Mouse (Mus musculus) midbrain, embryonic 14.5 days (tissue): Measurements from ENCODE around the gene Slc47a2. TPM values are rescaled to one million over a fixed set of nuclear protein-coding genes. Genes with fewer than 3 reads are reported as not detected.
A peak's percentile ranks its signal among the peaks of the same experiment; 100 is the strongest.

Source experiments
- ATAC-seq: fragments of 200-750 bp; cut with Nextera tagmentation; 2 replicates; pipeline ENCODE4 v1.8.0; 2017; ENCODE audit warnings: moderate number of reproducible peaks, moderate library complexity; ENCODE audit not compliant: low FRiP score, low TSS enrichment
- DNase-seq: peaks from one replicate; pipeline ENCODE4 v3.0.0-alpha.2; 2015
- H3K27ac ChIP-seq: fragments of 300-500 bp; sonication (generic); replicated peaks from 2 replicates; pipeline ENCODE4 v1.5.1; 2014; ENCODE audit warnings: mild to moderate bottlenecking, low read depth, low read length, moderate library complexity
- H3K27me3 ChIP-seq: fragments of 300-500 bp; sonication (generic); 2 replicates; pipeline ENCODE4 v1.6.1; 2014; ENCODE audit warnings: low read length, control low read depth, mixed read lengths; ENCODE audit not compliant: control insufficient read depth, insufficient read depth
- H3K36me3 ChIP-seq: fragments of 300-500 bp; sonication (generic); 2 replicates; pipeline ENCODE4 v1.6.1; 2014; ENCODE audit warnings: low read length, control low read depth; ENCODE audit not compliant: control insufficient read depth, insufficient read depth
- H3K4me1 ChIP-seq: fragments of 300-500 bp; sonication (generic); 2 replicates; pipeline ENCODE4 v1.6.1; 2014; ENCODE audit warnings: mild to moderate bottlenecking, antibody characterized with exemption, low read length, control low read depth; ENCODE audit not compliant: control insufficient read depth, insufficient read depth
- H3K4me2 ChIP-seq: fragments of 300-500 bp; sonication (generic); 2 replicates; pipeline ENCODE4 v1.6.1; 2014; ENCODE audit warnings: mild to moderate bottlenecking, low read length, moderate library complexity
- H3K4me3 ChIP-seq: fragments of 300-500 bp; sonication (generic); replicated peaks from 2 replicates; pipeline ENCODE4 v1.5.1; 2014; ENCODE audit warnings: low read depth, low read length
- H3K9ac ChIP-seq: fragments of 300-500 bp; sonication (generic); replicated peaks from 2 replicates; pipeline ENCODE4 v1.6.1; 2014; ENCODE audit warnings: mild to moderate bottlenecking, low read length, moderate library complexity
- H3K9me3 ChIP-seq: fragments of 300-500 bp; sonication (generic); 2 replicates; pipeline ENCODE4 v1.6.1; 2016; ENCODE audit warnings: low read length, control low read depth, mixed read lengths; ENCODE audit not compliant: control insufficient read depth
- WGBS: fragments of 180-500 bp; shearing (Covaris S2); extraction: QIAGEN DNeasy Blood & Tissue Kit; methylation state at CpG from one replicate; pipeline ENCODE4 v1.1.7; 2014; 5-methylcytosine and 5-hydroxymethylcytosine counted together
- polyA plus RNA-seq: library from polyadenylated mRNA; unstranded; fragments of >200 nt; fragmentation: Nextera tagmentation; extraction: Ambion mirVana; gene quantifications from 2 replicates; pipeline ENCODE4 v1.2.1, GENCODE M21; 2014

Slc47a2 gene
- polyA plus RNA-seq, 1 experiment from 2014 or later = not detected

DNA sequence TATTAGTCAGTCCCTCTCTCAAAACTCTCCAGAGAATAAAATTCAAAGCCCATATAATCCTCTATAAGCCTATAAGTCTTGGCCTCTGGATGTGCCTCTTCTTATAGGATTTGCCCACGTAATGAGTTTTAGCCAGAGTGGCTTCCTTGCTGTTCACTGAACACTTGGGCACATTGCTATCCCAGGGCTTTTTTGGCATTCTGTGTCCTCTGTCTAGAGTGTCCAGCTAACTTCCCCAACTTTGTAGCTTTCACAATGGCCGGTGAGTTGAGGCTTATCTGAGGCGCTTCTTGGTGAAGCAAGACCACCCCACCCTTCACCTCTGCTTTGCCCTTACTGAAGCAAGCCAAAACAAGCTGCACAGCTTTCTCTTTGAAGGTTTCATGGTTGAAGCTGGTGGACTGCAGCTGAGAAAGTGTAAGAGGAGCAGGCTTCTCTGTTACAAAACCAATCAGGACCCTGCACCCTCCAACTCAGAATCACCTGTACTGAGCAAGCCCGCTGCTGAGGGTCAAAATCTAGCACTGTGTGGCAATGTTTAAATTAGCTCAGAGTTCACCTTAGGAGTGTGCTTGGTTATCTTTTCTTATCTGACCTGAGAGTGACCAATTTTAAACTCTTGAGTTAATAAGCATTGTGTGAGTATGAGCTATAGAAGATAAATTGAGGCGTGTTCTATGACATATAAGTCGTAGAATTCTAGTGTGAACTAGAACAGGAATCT is 73.9 kb downstream of the Slc47a2 start:
- no peak overlapping the region for H3K4me2 ChIP-seq
- DNase-seq (no peak), ATAC-seq (no peak)
- no peaks in the 10 kb centered on the region for H3K27me3 ChIP-seq
- H3K36me3 ChIP-seq = no peaks in the 10 kb centered on the region
- H3K9me3 ChIP-seq = no peaks in the 10 kb centered on the region
- no peak overlapping the region for H3K4me3 ChIP-seq
- H3K27ac ChIP-seq = no peak overlapping the region
- no peak overlapping the region for H3K9ac ChIP-seq
- H3K4me1 ChIP-seq = peaks cover 8% of the 10 kb centered on the region
- 87% methylated on average over 6 of the region's 6 CpGs for WGBS

DNA sequence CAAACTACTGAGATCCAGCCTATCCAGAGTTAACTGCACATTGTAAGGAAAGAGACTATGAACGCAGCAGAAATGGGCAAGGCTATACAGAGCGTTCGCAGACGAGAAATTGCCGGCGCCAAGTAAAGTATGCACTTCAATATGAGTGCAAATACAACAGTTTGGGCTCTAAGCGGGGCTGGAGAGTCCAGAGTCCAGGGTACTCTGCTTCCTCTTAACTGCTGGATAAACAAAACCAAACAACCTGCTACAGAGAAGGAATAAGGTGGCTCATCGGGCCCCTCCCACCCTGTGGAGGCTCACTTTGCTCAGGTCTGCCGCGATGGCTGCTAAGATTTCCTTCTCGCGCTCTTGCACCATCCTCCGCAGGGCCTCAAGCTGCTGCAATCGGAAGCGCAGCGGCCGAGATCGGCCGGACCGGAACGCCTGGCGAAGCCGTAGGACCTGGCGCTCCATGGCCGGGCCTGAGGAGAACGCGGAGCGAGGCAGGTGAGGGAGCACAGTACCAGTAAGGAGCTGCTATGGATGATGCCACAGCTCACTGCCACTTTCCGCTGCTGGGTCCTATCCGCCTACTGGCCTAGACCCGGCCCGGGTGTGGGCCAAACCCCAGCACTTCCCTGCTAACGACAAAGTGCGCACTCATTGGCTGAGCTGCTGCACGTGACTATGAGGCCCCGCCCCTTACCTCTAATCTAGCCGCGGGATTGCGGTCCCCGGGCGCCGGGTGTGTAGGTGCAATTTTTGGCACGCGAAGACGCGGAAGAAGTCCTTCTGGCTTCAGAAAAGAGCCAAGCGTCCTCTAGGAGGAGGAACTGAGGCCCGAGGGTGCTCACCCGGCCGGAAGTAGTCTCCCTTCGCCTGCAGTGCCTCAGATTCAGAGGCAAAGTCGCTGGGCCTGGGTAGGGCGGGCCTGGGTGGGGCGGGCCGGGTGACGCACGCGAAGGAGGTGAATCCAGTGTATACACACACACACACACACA is 75.8 kb downstream of the Slc47a2 start, which contains the start of gene Aldh3a2:
Gene Aldh3a2, minus strand, starts transcription at position 914 of the 983 bp plus-strand sequence.
- no peaks in the 10 kb centered on the region for H3K27me3 ChIP-seq
- ATAC-seq (peak; percentile 99), DNase-seq (peak; percentile 96)
- H3K36me3 ChIP-seq = peaks cover 13% of the 10 kb centered on the region
- no peaks in the 10 kb centered on the region for H3K9me3 ChIP-seq
- H3K4me1 ChIP-seq = peaks cover 8% of the 10 kb centered on the region
- under 1% methylated on average over 58 of the region's 58 CpGs for WGBS
- H3K27ac ChIP-seq = peak within 1 kb of the TSS; percentile 93
- H3K4me3 ChIP-seq = peak within 1 kb of the TSS; percentile 66
- H3K4me2 ChIP-seq = peak within 1 kb of the TSS; percentile 74
- peak within 1 kb of the TSS; percentile 68 for H3K9ac ChIP-seq

- H3K36me3 ChIP-seq = peaks cover 32% of the 10 kb centered on the region
- H3K4me1 ChIP-seq = peaks cover 8% of the 10 kb centered on the region
- H3K9ac ChIP-seq = no peak overlapping the region
- no peak overlapping the region for H3K4me2 ChIP-seq
- ATAC-seq = no peak
- H3K27me3 ChIP-seq = no peaks in the 10 kb centered on the region
- no peak for DNase-seq
- no peak overlapping the region for H3K27ac ChIP-seq
- H3K4me3 ChIP-seq = no peak overlapping the region
- 92% methylated on average over 1 of the region's 1 CpGs for WGBS
- no peaks in the 10 kb centered on the region for H3K9me3 ChIP-seq
These were observed 78.8 kb downstream of the Slc47a2 start for GRCm38 (mm10) chr11:61263841-61264240.

GRCm38 (mm10) chr11:61262516-61262915 is 80.1 kb downstream of the Slc47a2 start:
- Histone ChIP-seq H3K4me3 (no peak overlapping the region), H3K36me3 (peaks cover 43% of the 10 kb centered on the region), H3K4me1 (peaks cover 8% of the 10 kb centered on the region), H3K27ac (no peak overlapping the region), H3K9ac (no peak overlapping the region), H3K4me2 (no peak overlapping the region), H3K9me3 (no peaks in the 10 kb centered on the region), H3K27me3 (no peaks in the 10 kb centered on the region)
- 89% methylated on average over 14 of the region's 14 CpGs for WGBS
- ATAC-seq (no peak), DNase-seq (no peak)

GRCm38 (mm10) chr11:61259106-61259505 is 83.6 kb downstream of the Slc47a2 start:
- WGBS = 90% methylated on average over 6 of the region's 6 CpGs
- H3K36me3 ChIP-seq = peaks cover 72% of the 10 kb centered on the region
- ATAC-seq = no peak

DNA sequence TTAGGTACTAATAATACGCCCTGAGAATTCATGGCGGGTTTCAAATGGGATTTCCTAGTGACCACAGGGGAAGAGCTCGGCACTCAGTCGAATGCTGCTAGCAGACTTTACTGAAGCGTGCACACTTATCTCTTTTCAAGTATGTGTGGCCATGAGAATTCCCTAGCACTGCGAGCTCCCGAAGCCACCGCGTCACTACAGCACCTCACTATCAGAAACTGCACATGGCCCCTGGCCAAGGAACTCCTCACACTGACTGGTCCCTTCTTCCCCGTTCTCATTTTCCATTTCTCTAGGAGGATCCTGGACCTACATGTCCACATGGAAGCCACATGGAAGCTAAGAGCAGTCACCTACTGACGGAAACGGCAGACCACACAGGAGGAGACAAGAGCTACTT is 89.9 kb downstream of the Slc47a2 start:
- H3K36me3 ChIP-seq = peaks cover 67% of the 10 kb centered on the region
- no peaks in the 10 kb centered on the region for H3K9me3 ChIP-seq
- H3K4me3 ChIP-seq = no peak overlapping the region
- H3K27ac ChIP-seq = no peak overlapping the region
- H3K4me2 ChIP-seq = no peak overlapping the region
- no peaks in the 10 kb centered on the region for H3K4me1 ChIP-seq
- DNase-seq (no peak), ATAC-seq (no peak)
- no peaks in the 10 kb centered on the region for H3K27me3 ChIP-seq
- WGBS = 92% methylated on average over 12 of the region's 12 CpGs
- no peak overlapping the region for H3K9ac ChIP-seq

More at GRCm38 (mm10) chr11:61259106-61259505, 83.6 kb downstream of the Slc47a2 start:
- Histone ChIP-seq H3K27me3 (no peaks in the 10 kb centered on the region), H3K9ac (no peak overlapping the region), H3K27ac (no peak overlapping the region), H3K4me2 (no peak overlapping the region), H3K9me3 (no peaks in the 10 kb centered on the region), H3K4me3 (no peak overlapping the region), H3K4me1 (no peaks in the 10 kb centered on the region)
- no peak for DNase-seq

DNA sequence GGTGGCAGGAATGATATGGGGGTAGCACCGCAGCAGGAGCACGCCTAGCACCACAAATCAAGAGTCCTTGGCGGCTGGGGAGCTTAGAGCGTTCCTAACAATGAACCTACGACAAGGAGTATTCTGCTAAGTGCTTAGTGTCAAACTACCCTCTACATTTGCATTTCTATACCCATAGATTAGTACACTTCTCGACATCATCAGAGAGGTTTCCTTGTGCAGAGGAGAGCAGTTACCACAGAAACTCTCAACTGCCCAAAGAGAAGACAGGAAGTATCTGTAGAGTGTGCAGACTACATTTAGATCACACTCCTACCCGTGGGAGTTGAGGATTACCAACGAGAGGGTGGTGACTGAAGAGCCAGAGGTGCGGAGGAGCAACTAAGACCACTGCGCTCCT is 90.9 kb downstream of the Slc47a2 start:
- H3K27ac ChIP-seq = no peak overlapping the region
- no peak overlapping the region for H3K9ac ChIP-seq
- WGBS = 66% methylated on average over 10 of the region's 10 CpGs
- H3K4me2 ChIP-seq = no peak overlapping the region
- ATAC-seq (no peak), DNase-seq (no peak)
- H3K4me1 ChIP-seq = no peaks in the 10 kb centered on the region
- H3K9me3 ChIP-seq = no peaks in the 10 kb centered on the region
- H3K36me3 ChIP-seq = peaks cover 59% of the 10 kb centered on the region
- no peak overlapping the region for H3K4me3 ChIP-seq
- H3K27me3 ChIP-seq = no peaks in the 10 kb centered on the region
